Mouse (Mus musculus): ENCODE results near the gene Nop2.

DNA sequence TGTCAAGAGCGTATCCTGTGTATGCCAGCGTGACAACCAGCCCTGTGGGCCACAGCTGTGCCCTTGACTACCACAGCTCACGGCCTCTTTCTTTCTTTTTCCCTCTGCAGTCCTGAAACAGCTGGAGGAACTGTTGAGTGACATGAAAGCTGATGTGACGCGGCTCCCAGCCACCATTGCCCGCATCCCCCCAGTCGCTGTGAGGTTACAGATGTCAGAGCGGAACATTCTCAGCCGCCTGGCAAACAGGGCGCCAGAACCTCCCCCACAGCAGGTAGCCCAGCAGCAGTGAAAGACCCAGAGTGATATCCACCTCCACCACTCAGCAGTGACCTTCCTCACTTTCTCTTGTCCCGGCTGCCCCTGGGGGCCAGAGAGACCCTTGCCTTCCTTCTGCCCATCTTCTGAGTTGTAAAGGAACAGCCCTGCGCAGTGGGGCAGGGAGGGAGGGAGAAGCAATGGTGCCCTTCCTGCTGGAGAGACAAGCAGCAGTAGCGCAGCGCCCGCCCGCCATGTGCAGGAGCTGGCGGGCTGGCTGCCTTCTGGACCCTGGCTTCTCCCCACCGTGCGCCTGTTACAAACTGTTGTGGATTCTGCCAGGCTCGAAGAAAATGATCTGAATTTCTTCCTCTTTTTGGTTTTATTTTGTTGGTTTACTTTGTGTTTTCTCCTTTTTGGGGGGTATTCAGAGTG lies 1.9 kb upstream of the Nop2 start:
- TF ChIP-seq GATA1 (IDR thresholded peaks at IDR 0.05; ENCODE audit: borderline replicate concordance, low read length), result no peak
- TF ChIP-seq FLI1 (IDR thresholded peaks at IDR 0.05; ENCODE audit: low read length), result no peak
